Mouse (Mus musculus) brain, embryonic 14.5 days (tissue): Measurements from ENCODE around the gene Als2.

Experiments used
- CTCF ChIP-seq: fragments of 200-500 bp; IDR thresholded peaks from 2 replicates; pipeline ENCODE4 v1.5.1; 2012; ENCODE audit warnings: inconsistent platforms, mild to moderate bottlenecking, moderate library complexity, borderline replicate concordance; ENCODE audit not compliant: insufficient read depth, insufficient read length; ENCODE audit errors: extremely low read depth
- POLR2A ChIP-seq: fragments of 200-500 bp; IDR thresholded peaks from 2 replicates; pipeline ENCODE4 v1.6.1; 2012; ENCODE audit warnings: mild to moderate bottlenecking, inconsistent platforms, borderline replicate concordance; ENCODE audit not compliant: poor library complexity, insufficient read depth, insufficient read length, severe bottlenecking; ENCODE audit errors: extremely low read depth

- TF ChIP-seq CTCF (no peak), POLR2A (no peak)
Observed at GRCm38 (mm10) chr1:59169586-59169985, 67.4 kb downstream of the Als2 start.
